Mouse (Mus musculus) CD8-positive naive resting alpha-beta T cell, adult 2 months (primary cell): Measurements from ENCODE around the gene Sstr3.

ENCODE experiments used
- DNase-seq, 2 experiments: peaks; one replicate each; pipeline ENCODE4 v3.0.0; 2022; ENCODE audit warnings: low read depth in 2 of 2, low spot score in 2 of 2

Gene Sstr3

GRCm38 (mm10) chr15:78563344-78563743 lies 18.9 kb upstream of the Sstr3 start:
- no peak for DNase-seq

- no peak for DNase-seq
Observed at GRCm38 (mm10) chr15:78559141-78559979, 14.9 kb upstream of the Sstr3 start.

- peak; percentile 39 to 52 for DNase-seq
Observed at GRCm38 (mm10) chr15:78557693-78558535, 13.4 kb upstream of the Sstr3 start.

- DNase-seq = no peak
Observed at GRCm38 (mm10) chr15:78554545-78555313, 10.2 kb upstream of the Sstr3 start.

GRCm38 (mm10) chr15:78549189-78549734 lies 4.8 kb upstream of the Sstr3 start:
- DNase-seq = no peak

GRCm38 (mm10) chr15:78548711-78549110 lies 4.2 kb upstream of the Sstr3 start:
- DNase-seq = no peak

- DNase-seq = no peak
Observed at GRCm38 (mm10) chr15:78548336-78548665, 3.8 kb upstream of the Sstr3 start.

- peak; percentile 49 to 71 for DNase-seq
Observed at GRCm38 (mm10) chr15:78547415-78548335, 3.2 kb upstream of the Sstr3 start.

GRCm38 (mm10) chr15:78546060-78546459 lies 1.6 kb upstream of the Sstr3 start:
- no peak for DNase-seq

GRCm38 (mm10) chr15:78544041-78544440 lies 444 bp downstream of the Sstr3 start:
- DNase-seq = no peak

GRCm38 (mm10) chr15:78542767-78543303 lies 1.6 kb downstream of the Sstr3 start:
- no peak for DNase-seq

GRCm38 (mm10) chr15:78542098-78542766 lies 2.3 kb downstream of the Sstr3 start:
- no peak for DNase-seq

- no peak for DNase-seq
Observed at GRCm38 (mm10) chr15:78541606-78542005, 2.9 kb downstream of the Sstr3 start.

GRCm38 (mm10) chr15:78541036-78541435 lies 3.4 kb downstream of the Sstr3 start:
- DNase-seq = no peak

GRCm38 (mm10) chr15:78535723-78536421 lies 8.6 kb downstream of the Sstr3 start:
- DNase-seq = no peak

- no peak for DNase-seq
Observed at GRCm38 (mm10) chr15:78533346-78533835, 11.1 kb downstream of the Sstr3 start.

GRCm38 (mm10) chr15:78532566-78533345 lies 11.7 kb downstream of the Sstr3 start:
- DNase-seq = no peak
